Mouse (Mus musculus) megakaryocyte, embryonic 14.5 days (primary cell): Measurements from ENCODE around the gene Icam4. TPM values are rescaled to one million over a fixed set of nuclear protein-coding genes. Genes with fewer than 3 reads are reported as not detected.

Experiments used
- H3K27me3 ChIP-seq: replicated peaks from 2 replicates; pipeline ENCODE3; 2012; ENCODE audit warnings: inconsistent platforms
- H3K36me3 ChIP-seq: replicated peaks from 2 replicates; pipeline ENCODE3; 2012; ENCODE audit warnings: low read length, inconsistent platforms, mixed read lengths
- H3K4me1 ChIP-seq: 2 replicates; pipeline ENCODE4 v1.6.1; 2012; ENCODE audit warnings: inconsistent platforms
- H3K4me3 ChIP-seq: replicated peaks from 2 replicates; pipeline ENCODE3; 2012; ENCODE audit warnings: moderate library complexity, mild to moderate bottlenecking, inconsistent platforms
- H3K9me3 ChIP-seq: 2 replicates; pipeline ENCODE4 v1.6.1; 2012; ENCODE audit warnings: inconsistent platforms
- FLI1 ChIP-seq: IDR thresholded peaks from 2 replicates; pipeline ENCODE4 v1.6.1; 2012; ENCODE audit warnings: low read length, inconsistent platforms, mixed read lengths
- GATA1 ChIP-seq: IDR thresholded peaks from 3 replicates; pipeline ENCODE4 v1.6.1; 2012; ENCODE audit warnings: mixed read lengths, low read length, inconsistent platforms, borderline replicate concordance
- polyA plus RNA-seq: library from polyadenylated mRNA; stranded (reverse); fragments of >175 nt; gene quantifications from 2 replicates; pipeline ENCODE4 v1.2.3, GENCODE M21; 2012; ENCODE audit warnings: low replicate concordance; ENCODE audit not compliant: insufficient read depth

The Icam4 gene
- polyA plus RNA-seq, 1 experiment: 7.9 TPM

DNA sequence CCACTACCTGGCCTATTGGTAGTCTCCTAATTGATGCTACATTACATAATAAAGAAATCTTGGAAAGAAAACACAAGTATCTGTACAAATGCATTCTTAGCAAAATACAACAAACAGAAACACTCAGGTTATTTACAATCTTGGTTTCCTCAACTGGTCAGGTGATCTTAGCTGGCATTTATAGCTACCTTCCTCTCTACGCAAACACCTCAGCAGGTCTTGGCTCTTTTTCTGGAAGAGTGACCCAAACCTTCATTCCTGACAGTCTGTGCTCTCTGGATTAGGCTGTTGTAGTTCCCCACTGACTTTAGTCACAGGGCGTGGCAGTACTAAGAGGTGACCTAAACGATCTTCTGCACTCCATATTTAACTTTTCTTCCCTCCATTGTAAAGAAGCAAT, 16.1 kb downstream of the Icam4 start:
- H3K4me3 ChIP-seq: no peak overlapping the region
- H3K4me1 ChIP-seq: peaks cover 22% of the 10 kb centered on the region
- no peaks in the 10 kb centered on the region for H3K36me3 ChIP-seq
- H3K27me3 ChIP-seq: peaks cover 30% of the 10 kb centered on the region
- H3K9me3 ChIP-seq: peaks cover 8% of the 10 kb centered on the region; the same call in 1 of the 2 replicates
- TF ChIP-seq GATA1 (no peak), FLI1 (no peak)

DNA sequence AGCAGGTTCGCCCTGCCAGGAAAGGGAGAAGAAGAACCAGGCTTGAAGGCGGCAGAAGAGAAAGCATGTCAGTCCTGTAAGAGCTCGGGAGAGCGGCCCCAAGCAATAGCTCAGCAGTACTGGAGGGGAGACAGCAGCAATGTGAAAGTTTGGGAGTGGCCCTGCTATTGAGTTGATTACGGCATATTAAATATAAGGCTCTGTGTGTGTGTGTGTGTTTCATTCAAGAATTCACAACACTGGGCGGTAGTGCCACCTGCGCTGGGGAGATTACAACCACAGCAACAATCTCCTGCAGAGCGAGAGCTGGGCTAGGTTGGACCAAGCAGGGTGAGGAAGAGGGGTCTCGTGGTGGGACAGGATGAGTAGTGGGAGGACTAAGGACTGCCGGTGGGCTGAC, 22.4 kb downstream of the Icam4 start:
- H3K9me3 ChIP-seq: peaks cover 8% of the 10 kb centered on the region; the same call in 1 of the 2 replicates
- no peak overlapping the region for H3K4me3 ChIP-seq
- H3K36me3 ChIP-seq: no peaks in the 10 kb centered on the region
- H3K27me3 ChIP-seq: peaks cover 44% of the 10 kb centered on the region
- H3K4me1 ChIP-seq: peaks cover 3% of the 10 kb centered on the region; the same call in 1 of the 2 replicates
- no peak for TF ChIP-seq GATA1
- TF ChIP-seq FLI1: no peak

DNA sequence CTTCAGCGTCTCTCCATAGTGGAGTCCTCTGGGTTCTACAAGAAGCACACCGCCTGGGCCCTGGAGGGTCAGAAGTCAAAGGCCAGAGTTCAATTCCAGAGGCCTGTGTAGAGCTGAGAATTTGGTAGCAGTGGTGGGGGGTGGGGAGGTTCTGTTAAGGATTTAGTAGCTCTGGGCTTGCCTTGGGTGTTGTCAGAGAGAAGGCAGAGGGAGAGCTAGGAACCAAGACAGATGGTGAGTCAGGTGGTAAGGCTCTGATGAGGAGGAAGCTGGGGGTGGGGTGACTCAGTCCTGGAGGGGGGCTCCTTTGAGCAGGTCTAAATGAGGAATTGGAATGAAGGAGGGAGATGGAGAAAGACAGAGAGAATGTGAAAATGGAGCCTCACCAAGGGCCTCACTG, 33.8 kb downstream of the Icam4 start:
- TF ChIP-seq FLI1 (no peak), GATA1 (no peak)
- peaks cover 45% of the 10 kb centered on the region for H3K36me3 ChIP-seq
- 0 out of 2 replicates have a peak, but pooled peaks cover 3% of the 10 kb centered on the region for H3K4me1 ChIP-seq
- no peaks in the 10 kb centered on the region for H3K9me3 ChIP-seq
- peaks cover 2% of the 10 kb centered on the region for H3K27me3 ChIP-seq
- H3K4me3 ChIP-seq: no peak overlapping the region

DNA sequence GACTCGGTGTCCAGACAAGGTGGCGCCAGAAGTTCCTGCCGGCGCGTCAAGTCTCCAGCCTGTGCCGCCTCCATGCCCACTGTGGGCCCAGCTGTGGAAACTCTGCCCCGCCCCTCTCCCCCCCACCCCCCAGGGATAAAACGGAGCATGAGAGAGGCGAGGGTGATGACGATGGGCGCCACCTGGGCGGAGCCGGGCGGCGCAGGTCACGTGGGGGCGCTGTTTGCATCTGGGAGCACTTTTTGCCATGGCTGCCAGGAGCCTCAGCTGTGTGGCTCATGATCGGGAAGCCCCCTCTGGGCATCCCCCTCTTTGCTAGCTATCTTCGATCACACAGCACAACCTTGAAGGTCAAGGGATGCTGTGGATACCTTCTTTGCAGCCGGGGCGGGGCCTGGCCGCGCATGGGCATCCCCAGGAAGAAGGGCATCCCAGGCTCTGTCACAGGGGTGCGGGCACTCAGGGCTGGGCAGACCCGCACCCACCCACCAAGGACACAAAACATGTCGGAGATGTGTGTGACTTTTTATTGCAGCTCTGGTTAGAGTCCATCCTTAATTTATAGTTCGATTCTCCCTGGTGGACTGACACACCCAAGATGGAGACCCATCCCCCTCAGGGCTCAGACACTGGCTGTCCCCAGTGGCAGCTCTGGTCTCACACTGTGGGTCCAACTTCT, 38.0 kb downstream of the Icam4 start, which contains the start of gene Zglp1:
Gene Zglp1 (minus strand): TSS at position 88 of the 679 bp plus-strand sequence.
- Histone ChIP-seq H3K36me3 (peaks cover 70% of the 10 kb centered on the region), H3K4me3 (no peak within 1 kb of the TSS)
- TF ChIP-seq GATA1: no peak
- TF ChIP-seq FLI1: no peak

DNA sequence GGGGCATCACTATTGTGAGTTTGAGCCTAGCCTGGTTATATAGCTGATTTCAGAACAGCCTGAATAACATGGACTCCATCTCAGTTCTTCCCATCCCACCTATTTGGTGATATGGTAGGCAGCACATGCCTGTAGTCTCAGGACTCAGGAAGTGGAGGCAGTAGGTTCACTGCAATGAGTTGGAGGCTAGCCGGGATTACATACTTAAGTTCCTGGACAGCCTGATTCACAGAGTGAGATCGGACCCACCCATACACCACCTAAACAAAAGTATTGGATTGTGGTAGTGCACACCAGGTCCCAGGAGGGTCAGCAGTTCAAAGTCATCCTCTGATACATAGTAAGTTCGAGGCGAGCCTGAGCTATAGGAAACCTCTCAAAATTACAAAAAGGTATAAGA, 43.5 kb downstream of the Icam4 start:
- Histone ChIP-seq H3K36me3 (peaks cover 69% of the 10 kb centered on the region), H3K9me3 (no peaks in the 10 kb centered on the region), H3K4me3 (peak overlapping the region; percentile 100), H3K4me1 (peaks cover 42% of the 10 kb centered on the region), H3K27me3 (no peaks in the 10 kb centered on the region)
- TF ChIP-seq FLI1: no peak
- no peak for TF ChIP-seq GATA1

More for the DNA sequence above, 38.0 kb downstream of the Icam4 start, which contains the start of gene Zglp1:
- H3K9me3 ChIP-seq: no peaks in the 10 kb centered on the region
- H3K27me3 ChIP-seq: no peaks in the 10 kb centered on the region
- peaks cover 19% of the 10 kb centered on the region for H3K4me1 ChIP-seq

DNA sequence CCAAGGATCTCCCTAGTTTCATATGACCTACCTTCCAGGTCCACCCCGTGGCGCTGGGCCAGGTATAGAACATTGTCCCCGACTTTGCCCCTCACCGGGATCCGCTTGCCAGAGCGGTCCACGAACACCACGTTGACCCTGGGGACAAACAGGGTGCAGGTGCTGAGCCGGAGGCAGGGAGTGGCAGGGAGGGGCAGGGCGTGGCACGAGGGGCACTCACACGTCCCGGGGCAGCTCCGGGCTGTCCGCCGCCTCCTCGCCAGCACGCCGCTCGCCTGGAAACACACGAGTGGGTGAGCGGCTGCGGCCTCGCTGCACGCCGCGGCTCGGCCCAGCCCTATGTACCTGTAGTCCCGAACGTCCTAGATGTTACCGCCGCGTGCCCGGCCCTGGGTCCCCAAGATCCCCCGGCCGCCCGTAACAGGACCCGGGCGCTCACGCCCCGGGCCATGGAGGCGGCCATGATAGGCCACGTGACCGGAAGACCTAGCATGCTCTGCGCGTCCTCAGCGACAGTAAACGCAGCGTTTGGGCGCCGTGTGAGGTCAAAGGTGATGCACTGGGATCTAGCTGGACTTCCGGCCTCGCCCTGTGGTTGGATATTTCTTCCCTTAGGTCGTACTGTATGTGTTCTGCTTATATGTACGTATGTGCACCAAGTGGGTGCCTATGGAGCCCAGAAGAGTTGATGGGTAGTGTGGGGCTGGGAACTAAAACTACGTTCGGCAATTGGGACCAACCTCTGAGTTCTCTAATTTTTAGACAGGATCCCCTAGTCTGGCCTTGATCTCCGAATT, 44.1 kb downstream of the Icam4 start, which contains the start of the genes Gm49373 and Fdx1l:
Gene Gm49373 (minus strand): TSS at position 53 of the 797 bp plus-strand sequence.
Gene Fdx1l (minus strand): TSS at position 571 of the 797 bp plus-strand sequence.
- no peak for TF ChIP-seq GATA1
- TF ChIP-seq FLI1: peak; percentile 32; the same call in 1 of the 2 replicates
- H3K36me3 ChIP-seq: peaks cover 69% of the 10 kb centered on the region
- H3K27me3 ChIP-seq: no peaks in the 10 kb centered on the region
- H3K4me3 ChIP-seq: peak within 1 kb of the TSS; percentile 100
- H3K4me1 ChIP-seq: peaks cover 42% of the 10 kb centered on the region
- H3K9me3 ChIP-seq: no peaks in the 10 kb centered on the region

DNA sequence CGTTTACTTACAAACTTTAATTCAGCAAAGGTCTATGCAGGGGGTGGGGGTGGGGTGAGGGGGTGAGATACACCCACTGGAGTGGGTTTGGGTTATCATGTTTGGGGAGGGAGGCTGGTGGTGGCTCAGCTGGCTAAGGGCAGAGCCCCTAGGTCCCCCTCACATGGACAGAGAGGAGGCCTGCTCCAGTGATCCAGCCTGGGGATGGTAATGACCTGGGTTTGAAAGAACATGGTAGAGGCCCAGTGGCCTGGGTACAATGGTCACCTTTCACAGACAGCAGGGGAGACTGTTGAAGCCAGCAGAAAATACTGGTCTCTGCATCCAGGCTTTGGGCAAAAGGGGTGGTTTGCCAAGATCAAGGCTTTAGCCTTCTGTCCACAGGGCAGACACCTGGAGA, 45.0 kb downstream of the Icam4 start:
- Histone ChIP-seq H3K36me3 (peaks cover 72% of the 10 kb centered on the region), H3K4me3 (peak overlapping the region; percentile 16), H3K27me3 (no peaks in the 10 kb centered on the region), H3K4me1 (peaks cover 42% of the 10 kb centered on the region), H3K9me3 (no peaks in the 10 kb centered on the region)
- TF ChIP-seq FLI1: no peak
- no peak for TF ChIP-seq GATA1

DNA sequence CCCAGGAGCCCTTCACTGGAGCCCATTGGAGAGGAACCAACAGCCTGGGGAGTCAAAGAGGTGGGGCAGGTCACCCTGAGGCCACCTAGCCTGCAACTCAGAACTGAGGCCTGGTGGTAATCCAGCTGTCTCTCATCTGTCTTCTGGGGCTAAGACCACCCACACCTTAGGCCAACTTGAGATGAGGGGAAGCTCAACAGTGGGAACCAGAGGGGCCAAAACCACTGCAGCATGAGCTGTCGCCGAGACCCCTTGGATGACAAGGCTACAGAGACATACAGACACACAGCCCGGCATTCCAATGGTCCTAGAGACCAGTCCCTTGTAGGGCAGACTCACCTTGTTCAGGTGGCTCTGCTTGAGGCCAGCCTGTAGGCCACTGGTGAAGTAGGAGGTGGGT, 46.5 kb downstream of the Icam4 start:
- Histone ChIP-seq H3K4me1 (peaks cover 39% of the 10 kb centered on the region), H3K36me3 (peaks cover 77% of the 10 kb centered on the region), H3K27me3 (no peaks in the 10 kb centered on the region), H3K9me3 (no peaks in the 10 kb centered on the region), H3K4me3 (no peak overlapping the region)
- TF ChIP-seq GATA1 (no peak), FLI1 (no peak)

Other genes starting within 250 kb of the Icam4 start
- gene Col5a3, start 214.3 kb upstream of the Icam4 start, polyA plus RNA-seq: 0.02 TPM in 1 of 2 replicates, not detected in the other
- not detected in 2 replicates for gene Rdh8, start 210.9 kb upstream of the Icam4 start, polyA plus RNA-seq
- 39.0 and 51.7 TPM in 2 replicates for gene A230050P20Rik, start 160.7 kb upstream of the Icam4 start, polyA plus RNA-seq
- gene Angptl6, start 149.6 kb upstream of the Icam4 start, polyA plus RNA-seq: 4.7 and 5.1 TPM in 2 replicates
- 84.5 and 137 TPM in 2 replicates for gene Ppan, start 141.2 kb upstream of the Icam4 start, polyA plus RNA-seq
- 300 and 342 TPM in 2 replicates for gene Eif3g, start 130.8 kb upstream of the Icam4 start, polyA plus RNA-seq
- 31.3 and 39.8 TPM in 2 replicates for gene Dnmt1, start 69.5 kb upstream of the Icam4 start, polyA plus RNA-seq
- 4.0 and 8.4 TPM in 2 replicates for gene S1pr2, start 52.6 kb upstream of the Icam4 start, polyA plus RNA-seq
- 62.4 and 63.4 TPM in 2 replicates for gene Mrpl4, start 26.6 kb upstream of the Icam4 start, polyA plus RNA-seq
- 8.8 and 10.8 TPM in 2 replicates for gene Icam1, start 13.4 kb upstream of the Icam4 start, polyA plus RNA-seq
- 3.0 and 9.9 TPM in 2 replicates for gene Icam5, start 2.7 kb downstream of the Icam4 start, polyA plus RNA-seq
- gene Zglp1, start 37.7 kb downstream of the Icam4 start, polyA plus RNA-seq: 3.6 TPM in 1 of 2 replicates, not detected in the other
- gene Gm49373, start 43.7 kb downstream of the Icam4 start, polyA plus RNA-seq: 0.45 TPM in 1 of 2 replicates, not detected in the other
- gene Fdx1l, start 44.2 kb downstream of the Icam4 start, polyA plus RNA-seq: 3.3 and 26.9 TPM in 2 replicates
- gene Gm38431, start 62.6 kb downstream of the Icam4 start, polyA plus RNA-seq: 128 and 518 TPM in 2 replicates
- gene Raver1, start 62.6 kb downstream of the Icam4 start, polyA plus RNA-seq: 51.7 TPM in 1 of 2 replicates, not detected in the other
- 15.5 and 17.9 TPM in 2 replicates for gene Tyk2, start 101.9 kb downstream of the Icam4 start, polyA plus RNA-seq
- gene Cdc37, start 120.6 kb downstream of the Icam4 start, polyA plus RNA-seq: 62.5 and 150 TPM in 2 replicates
- gene Pde4a, start 136.3 kb downstream of the Icam4 start, polyA plus RNA-seq: 8.2 and 26.2 TPM in 2 replicates
- gene Keap1, start 210.0 kb downstream of the Icam4 start, polyA plus RNA-seq: 47.4 and 49.4 TPM in 2 replicates
- not detected in 2 replicates for gene S1pr5, start 219.1 kb downstream of the Icam4 start, polyA plus RNA-seq
- 53.1 and 67.2 TPM in 2 replicates for gene Atg4d, start 235.9 kb downstream of the Icam4 start, polyA plus RNA-seq